Mouse (Mus musculus): ENCODE results near the gene Rgs12. TPM values are rescaled to one million over a fixed set of nuclear protein-coding genes. Genes with fewer than 3 reads are reported as not detected.

The Rgs12 gene
- total RNA-seq, 2 experiments from 2014 or later: 37.3 to 79.7 TPM

- no peak for ATAC-seq (replicated peaks; ENCODE audit: low FRiP score, poor library complexity, severe bottlenecking)
These were observed 62.1 kb downstream of the Rgs12 start for GRCm38 (mm10) chr5:35011156-35011923.

- ATAC-seq (replicated peaks; ENCODE audit: low FRiP score, poor library complexity, severe bottlenecking): no peak
These were observed 64.8 kb downstream of the Rgs12 start for GRCm38 (mm10) chr5:35014036-35014435.

GRCm38 (mm10) chr5:35019673-35020300, 70.5 kb downstream of the Rgs12 start:
- no peak for ATAC-seq (replicated peaks; ENCODE audit: low FRiP score, poor library complexity, severe bottlenecking)

GRCm38 (mm10) chr5:35020410-35021241, 71.4 kb downstream of the Rgs12 start:
- no peak for ATAC-seq (replicated peaks; ENCODE audit: low FRiP score, poor library complexity, severe bottlenecking)

GRCm38 (mm10) chr5:35024975-35025374, 75.7 kb downstream of the Rgs12 start:
- ATAC-seq (replicated peaks; ENCODE audit: low FRiP score, poor library complexity, severe bottlenecking): peak; percentile 68

- ATAC-seq (replicated peaks; ENCODE audit: low FRiP score, poor library complexity, severe bottlenecking): no peak
These were observed 80.1 kb downstream of the Rgs12 start for GRCm38 (mm10) chr5:35029303-35029702.

GRCm38 (mm10) chr5:35029755-35030154, 80.5 kb downstream of the Rgs12 start:
- no peak for ATAC-seq (replicated peaks; ENCODE audit: low FRiP score, poor library complexity, severe bottlenecking)

GRCm38 (mm10) chr5:35033068-35033467, 83.8 kb downstream of the Rgs12 start:
- no peak for ATAC-seq (replicated peaks; ENCODE audit: low FRiP score, poor library complexity, severe bottlenecking)

GRCm38 (mm10) chr5:35033619-35034018, 84.4 kb downstream of the Rgs12 start:
- no peak for ATAC-seq (replicated peaks; ENCODE audit: low FRiP score, poor library complexity, severe bottlenecking)

GRCm38 (mm10) chr5:35035141-35035540, 85.9 kb downstream of the Rgs12 start:
- no peak for ATAC-seq (replicated peaks; ENCODE audit: low FRiP score, poor library complexity, severe bottlenecking)

GRCm38 (mm10) chr5:35035795-35036194, 86.5 kb downstream of the Rgs12 start:
- no peak for ATAC-seq (replicated peaks; ENCODE audit: low FRiP score, poor library complexity, severe bottlenecking)

GRCm38 (mm10) chr5:35037438-35037837, 88.2 kb downstream of the Rgs12 start:
- ATAC-seq (replicated peaks; ENCODE audit: low FRiP score, poor library complexity, severe bottlenecking): no peak

- ATAC-seq (replicated peaks; ENCODE audit: low FRiP score, poor library complexity, severe bottlenecking): no peak
These were observed 92.1 kb downstream of the Rgs12 start, which contains the start of gene Hgfac for GRCm38 (mm10) chr5:35041268-35041829. Gene Hgfac, plus strand, starts transcription at chr5:35041509.

- ATAC-seq (replicated peaks; ENCODE audit: low FRiP score, poor library complexity, severe bottlenecking): peak; percentile 9; the same call in 1 of the 2 replicates
These were observed 93.3 kb downstream of the Rgs12 start for GRCm38 (mm10) chr5:35042431-35043109.

- ATAC-seq (replicated peaks; ENCODE audit: low FRiP score, poor library complexity, severe bottlenecking): peak; percentile 56; the same call in 1 of the 2 replicates
These were observed 93.8 kb downstream of the Rgs12 start for GRCm38 (mm10) chr5:35043110-35043451.

GRCm38 (mm10) chr5:35050541-35050940, 101.3 kb downstream of the Rgs12 start:
- ATAC-seq (replicated peaks; ENCODE audit: low FRiP score, poor library complexity, severe bottlenecking): no peak

GRCm38 (mm10) chr5:35054628-35055027, 105.4 kb downstream of the Rgs12 start:
- no peak for ATAC-seq (replicated peaks; ENCODE audit: low FRiP score, poor library complexity, severe bottlenecking)

GRCm38 (mm10) chr5:35055076-35055475, 105.8 kb downstream of the Rgs12 start:
- no peak for ATAC-seq (replicated peaks; ENCODE audit: low FRiP score, poor library complexity, severe bottlenecking)

GRCm38 (mm10) chr5:35056604-35057432, 107.6 kb downstream of the Rgs12 start, which contains the start of gene Dok7:
Gene Dok7, plus strand, starts transcription at chr5:35056766.
- no peak for ATAC-seq (replicated peaks; ENCODE audit: low FRiP score, poor library complexity, severe bottlenecking)

Data from erythroid progenitor cell, adult 5-6 weeks (primary cell).